Mouse (Mus musculus) kidney, postnatal 4 days (tissue): ENCODE results near the gene Rabac1.

Experiments used
- DNase-seq, 2 experiments: peaks; one replicate each; pipeline ENCODE4 v3.0.0; 2021; ENCODE audit warnings: mixed read lengths in 2 of 2

Rabac1 gene

DNA sequence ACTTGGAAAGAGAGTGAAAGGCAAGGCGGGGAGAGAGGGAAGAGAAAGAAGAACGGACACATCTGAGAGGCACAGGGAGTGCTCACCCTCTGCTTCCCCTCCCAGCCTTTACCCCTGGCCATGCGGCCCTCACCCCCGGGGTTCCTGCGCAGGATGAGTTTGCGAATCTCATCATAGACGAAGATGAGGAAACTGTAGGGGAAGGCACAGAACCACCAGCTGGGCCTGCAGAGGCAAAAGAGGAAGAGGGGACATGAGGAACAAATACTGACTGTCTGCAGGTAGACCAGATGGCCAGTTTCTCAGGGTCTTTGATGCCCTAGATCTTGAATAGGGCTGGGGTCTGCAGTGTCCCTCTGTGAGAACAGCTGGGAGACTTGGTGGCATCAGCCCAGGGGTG is 6.2 kb upstream of the Rabac1 start:
- DNase-seq: no peak

DNA sequence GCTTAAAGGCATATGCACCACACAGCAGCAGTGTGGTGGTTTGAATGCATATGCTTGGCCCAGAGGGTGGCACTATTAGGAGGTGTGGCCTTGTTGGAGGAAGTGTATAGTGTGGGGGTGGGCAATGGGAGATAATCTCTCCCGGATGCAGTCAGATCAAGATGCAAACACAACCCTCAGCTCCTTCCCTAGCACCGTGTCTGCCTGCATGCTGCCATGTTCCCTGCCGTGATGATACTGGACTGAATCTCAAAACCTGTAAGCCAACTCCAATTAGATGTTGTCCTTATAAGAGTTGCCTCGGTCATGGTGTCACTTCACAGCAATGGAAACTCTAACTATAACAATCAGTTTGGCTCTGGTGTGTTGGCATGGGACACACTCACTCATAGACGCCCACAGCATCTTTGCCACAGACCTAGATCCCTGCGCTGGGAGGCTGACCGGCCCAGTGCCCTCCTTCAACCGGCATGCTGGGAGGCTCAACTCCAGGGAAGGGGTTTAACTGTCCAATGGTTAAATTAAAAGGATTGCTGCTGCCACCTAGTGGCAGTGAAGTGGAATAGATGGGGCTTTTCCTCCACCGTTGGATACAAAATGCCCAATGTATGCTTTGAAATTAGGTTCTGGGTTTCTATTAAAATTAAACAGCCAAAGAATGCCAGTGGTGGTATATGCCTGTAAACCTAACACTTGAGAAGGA is 2.5 kb upstream of the Rabac1 start:
- DNase-seq: peak; percentile 37 to 47

DNA sequence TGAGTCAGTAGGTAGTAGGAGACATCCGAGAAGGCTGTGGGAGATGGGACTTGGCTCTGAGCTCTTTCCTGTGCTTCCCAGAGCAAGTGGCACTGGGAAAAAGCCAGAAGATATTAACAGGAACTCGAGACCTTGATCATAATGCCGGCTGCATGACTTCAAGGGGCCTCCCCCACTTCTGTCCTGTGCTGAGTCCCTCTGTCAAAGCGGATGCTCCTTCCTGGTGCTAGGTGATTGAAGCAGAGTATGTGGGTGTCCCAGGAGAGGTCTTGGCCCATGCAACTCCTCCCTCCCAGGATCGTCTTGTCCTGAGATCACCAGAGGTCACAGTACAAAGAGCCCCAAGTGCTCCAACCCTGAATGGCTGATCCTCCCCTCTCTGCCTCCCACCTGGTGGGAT is 1.3 kb upstream of the Rabac1 start:
- no peak for DNase-seq

DNA sequence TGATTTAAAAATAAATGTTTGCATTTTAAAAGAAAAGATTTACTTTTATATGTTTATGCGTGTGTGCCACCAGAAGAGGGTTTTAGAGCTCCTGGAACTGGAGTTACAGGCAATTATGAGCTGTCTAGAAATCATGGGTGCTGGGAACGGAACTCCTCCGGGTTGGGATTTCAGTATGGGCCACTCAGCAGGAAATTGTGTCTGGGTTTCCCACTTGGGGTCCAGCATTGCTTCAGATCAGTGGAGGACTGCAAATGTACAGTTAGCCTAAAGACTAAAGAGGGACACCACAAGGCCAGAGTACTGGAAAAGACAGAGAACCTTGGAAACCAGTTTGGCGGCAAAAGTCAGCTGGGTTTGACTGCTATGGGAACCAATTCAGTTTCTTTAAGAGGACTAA is 654 bp upstream of the Rabac1 start:
- no peak for DNase-seq

DNA sequence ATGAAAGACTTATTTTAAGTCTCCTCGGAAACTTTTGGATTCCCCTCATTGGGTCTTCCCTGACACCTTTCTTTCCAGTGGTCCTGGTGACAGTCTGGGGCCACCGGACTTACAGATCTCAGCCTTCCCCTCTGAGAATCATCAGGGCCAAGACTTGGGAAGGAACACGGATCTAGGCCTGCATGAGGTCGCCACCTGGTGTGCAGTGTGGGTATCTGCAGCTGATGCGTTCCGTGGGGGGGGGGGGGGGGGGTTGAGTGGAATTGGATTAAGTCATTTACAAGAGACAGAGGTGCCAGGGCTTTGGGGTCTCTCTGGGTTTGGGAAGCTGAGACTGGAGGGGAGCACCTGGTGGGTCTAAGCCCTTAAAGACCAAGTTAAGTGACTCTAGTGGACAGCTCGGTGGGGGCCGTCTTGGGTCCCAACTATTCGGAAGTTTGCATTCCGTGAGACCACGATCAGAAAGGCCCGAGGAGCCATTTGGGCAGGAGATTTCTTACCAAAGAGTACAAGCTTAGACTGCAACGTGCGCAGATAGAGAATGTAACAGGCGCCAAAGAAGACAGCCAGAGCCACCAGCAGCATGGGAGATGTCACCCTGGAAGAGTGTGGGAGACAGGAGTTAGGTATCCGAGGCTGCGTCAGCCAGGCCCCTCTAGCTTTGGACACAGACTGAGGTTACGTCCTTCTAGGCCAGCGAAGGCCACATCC is 1.1 kb downstream of the Rabac1 start:
- peak; percentile 61 to 71 for DNase-seq

DNA sequence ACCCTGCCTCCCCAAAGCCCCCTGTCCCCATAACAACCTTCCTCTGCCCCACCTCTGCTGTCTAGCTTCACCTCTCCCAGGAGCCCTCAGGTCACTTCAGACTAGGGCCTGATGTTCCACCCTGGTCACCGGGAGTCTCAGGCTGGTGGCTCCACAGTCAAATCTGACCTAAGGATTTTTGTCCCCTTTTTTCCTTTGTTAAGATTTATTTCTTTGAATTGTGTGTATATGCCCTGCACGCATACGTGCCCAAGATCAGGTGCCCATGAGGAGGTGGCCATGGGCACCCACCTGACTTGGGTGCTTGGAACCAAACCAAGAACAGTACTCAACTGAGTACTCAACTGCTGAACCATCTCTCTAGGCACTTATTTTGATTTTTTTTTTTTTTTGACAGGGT is 2.2 kb downstream of the Rabac1 start:
- DNase-seq: no peak

DNA sequence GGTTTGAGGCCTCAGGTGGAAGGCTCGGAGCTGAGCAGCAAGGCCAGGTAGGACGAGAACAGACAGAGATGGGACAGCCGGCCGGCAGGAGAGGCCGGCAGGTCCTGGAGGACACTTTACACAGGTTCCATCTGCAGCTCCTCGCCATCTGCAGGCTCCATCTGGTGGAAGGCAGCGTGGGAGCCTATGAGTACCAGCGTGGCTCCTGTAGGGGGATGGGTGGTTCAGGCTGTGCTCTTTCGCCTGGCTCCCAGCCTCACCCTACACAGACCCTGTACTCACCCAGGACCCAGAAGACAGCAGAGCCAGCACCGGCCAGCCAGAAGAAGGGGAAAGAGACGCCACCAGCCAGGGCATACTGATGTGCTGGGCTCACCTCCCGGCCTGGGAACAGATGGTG is 2.7 kb downstream of the Rabac1 start:
- no peak for DNase-seq

DNA sequence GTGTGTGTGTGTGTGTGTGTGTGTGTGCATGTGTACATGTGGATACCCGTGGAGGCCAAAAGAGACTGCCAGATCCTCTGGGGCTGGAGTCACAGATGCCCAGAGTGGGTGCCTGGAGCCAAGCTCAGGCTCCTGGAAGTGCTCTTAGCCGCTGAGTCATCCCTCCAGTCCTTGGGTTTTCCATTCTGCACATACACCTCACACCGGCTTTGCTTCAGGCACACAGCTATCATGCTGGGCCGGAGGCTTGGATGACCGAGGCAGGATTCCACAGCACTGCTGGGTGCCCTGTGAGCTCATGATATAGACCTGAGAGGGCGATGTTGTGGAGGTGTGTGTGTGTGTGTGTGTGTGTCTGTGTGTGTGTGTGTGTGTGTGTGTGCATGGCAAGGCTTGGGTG is 4.1 kb downstream of the Rabac1 start:
- no peak for DNase-seq

DNA sequence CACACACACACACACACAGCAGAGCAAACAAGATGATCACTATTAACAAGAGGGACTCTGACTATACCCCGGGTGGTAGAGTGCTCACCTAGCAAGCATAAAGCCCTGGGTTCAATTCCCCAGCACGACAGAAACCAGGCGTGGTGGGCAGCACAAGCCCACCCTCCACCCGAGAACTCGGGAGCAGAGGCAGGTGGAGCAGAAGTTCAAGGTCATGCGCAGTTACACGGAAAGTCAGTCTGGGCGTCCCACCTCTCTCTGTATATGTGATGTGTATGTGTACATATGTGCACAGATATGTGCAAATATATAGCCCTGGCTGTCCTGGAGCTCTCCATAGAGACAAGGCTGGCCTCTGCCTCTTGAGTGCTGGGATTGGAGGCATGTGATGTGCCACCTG is 4.6 kb downstream of the Rabac1 start:
- DNase-seq: no peak

DNA sequence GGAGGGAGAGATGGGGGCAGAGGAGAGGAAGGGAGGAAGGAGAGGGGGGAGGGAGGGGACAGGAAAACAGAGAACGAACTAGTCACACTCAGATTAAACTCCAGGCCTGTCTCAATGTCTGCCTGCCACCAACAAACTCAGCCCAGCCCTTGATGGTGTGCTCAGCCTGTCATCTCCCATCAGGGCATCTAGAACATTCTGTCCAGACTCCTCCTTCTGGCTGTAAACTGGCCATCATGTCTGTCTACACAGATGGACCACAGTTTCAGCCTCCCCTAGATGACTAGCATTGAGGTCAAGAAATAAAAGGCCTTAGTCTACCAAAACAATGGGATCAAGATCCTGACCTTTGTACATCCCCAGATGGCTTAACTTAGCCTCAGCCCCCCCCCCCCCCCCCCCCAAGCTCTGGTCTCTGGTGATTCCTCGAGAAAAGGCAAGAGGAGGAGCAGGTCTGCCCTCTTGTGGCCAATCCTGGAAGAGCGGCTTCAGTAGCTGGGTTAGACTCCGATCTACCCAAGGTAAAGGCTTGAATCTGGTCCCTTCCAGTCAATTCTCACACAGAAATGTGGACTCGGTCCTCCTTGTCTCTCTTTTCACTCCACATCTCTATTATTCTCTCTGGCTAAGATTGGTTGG is 7.5 kb downstream of the Rabac1 start:
- DNase-seq: peak; percentile 90 to 91

DNA sequence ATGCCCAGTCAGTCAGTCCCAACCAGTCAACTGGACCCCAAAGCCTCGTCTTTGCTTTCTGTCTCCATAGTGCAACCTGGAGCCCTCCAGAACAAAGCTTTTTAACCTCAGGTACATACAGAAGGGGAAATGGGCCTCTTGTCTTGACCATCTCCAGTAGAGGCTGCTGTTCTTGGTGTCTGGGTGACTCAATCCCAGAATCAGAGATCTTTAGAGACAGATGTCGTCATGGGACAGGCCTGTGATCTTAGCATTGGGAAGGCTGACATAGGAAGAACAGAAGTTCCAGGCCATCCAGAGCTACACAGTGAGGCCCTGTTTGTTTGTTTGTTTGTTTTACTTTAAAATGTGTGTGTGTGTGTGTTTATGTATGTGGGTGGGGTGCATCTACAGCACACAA is 8.3 kb downstream of the Rabac1 start:
- no peak for DNase-seq

DNA sequence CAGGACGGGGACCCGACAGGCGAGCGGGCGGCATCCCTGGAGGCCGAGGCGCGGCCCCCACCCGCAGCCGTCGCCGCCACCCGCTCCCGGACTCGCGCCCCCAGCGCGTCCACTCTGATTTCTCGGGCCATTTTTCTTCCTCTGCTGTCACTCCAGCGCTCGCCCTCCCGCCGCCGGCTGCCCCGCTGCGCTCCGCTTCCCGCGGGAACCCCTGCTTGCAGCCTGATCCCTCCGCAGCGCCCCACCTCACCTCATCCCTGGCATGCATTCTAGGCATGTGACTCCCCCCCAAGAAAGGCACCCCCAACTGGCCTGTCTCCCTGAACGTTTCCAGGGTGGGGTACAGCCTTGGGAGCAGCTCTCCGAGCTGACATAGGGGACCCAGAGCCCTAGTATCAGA is 17.3 kb downstream of the Rabac1 start:
- DNase-seq: peak; percentile 25 to 32

DNA sequence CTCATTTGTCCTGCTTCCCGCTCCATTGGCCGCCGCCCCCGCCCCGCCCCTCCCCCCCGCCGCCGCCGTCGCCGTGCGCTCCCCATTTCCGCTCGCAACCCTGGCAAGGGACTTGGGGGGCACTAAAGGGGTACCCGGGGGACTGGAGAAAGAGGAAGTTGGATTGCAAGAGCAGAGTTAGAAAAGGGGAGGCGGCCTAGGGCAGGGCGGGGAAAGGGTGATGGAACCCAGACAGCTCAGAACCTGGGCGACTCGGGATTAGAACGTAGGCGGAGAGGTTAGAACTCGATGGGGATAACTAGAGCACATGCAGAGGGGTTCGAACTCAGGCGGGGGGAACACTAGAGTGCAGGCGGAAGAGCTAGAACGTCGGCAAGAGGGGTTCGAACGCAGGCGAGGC is 18.1 kb downstream of the Rabac1 start:
- DNase-seq: peak in 1 of 2 experiments; percentile 41

DNA sequence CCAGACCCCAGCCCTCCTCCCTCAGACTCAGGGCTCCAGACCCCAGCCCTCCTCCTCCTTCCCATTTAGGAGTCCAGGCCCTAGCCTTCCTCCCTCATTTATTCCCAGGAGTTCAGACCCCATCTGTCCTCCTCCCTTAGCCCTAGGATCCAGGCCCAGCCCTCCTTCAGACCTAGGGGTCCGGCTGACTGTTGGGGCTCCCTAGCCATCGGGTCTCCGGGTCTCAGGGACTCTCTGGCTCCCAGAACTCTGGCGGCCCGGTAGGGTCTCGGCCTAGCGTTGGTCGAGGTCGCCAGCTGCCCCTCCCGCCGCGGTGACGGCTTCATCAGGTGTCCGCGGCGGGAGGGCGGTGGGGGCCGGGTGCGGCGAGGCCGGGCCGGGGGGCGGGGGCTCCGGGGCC is 18.6 kb downstream of the Rabac1 start:
- DNase-seq: no peak

DNA sequence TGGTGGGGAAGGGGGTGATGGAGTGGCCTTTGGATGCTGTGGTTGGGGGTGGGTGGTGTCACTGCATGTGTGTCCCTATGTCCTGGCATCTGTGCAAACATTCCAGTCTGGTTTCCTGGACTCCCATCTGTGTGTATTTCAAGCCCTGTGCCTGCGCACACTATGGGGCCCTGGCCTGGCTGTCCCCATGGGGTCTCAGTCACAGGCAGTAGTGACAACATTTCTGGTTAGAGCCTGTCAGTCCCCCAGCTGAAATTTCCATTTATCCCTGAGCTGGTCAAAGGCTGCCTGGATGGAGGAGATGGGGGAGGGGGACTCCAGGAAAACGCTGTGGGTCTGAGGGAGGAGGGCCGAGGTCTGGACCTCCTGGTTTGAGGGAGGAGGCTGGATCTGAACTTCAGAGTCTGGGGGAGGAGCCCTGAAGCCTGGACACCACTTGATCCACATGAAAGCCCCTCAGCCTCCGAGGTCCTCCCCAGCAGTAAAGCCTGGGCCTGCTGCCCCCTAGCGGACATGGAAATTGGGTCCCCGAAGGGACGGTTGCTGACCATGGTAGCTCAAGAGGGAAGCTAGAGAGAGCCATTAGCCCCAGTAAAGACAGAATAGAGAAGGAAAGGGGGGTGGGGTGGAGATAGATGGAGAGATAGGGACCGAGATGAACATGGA is 22.5 kb downstream of the Rabac1 start:
- peak; percentile 90 for DNase-seq

DNA sequence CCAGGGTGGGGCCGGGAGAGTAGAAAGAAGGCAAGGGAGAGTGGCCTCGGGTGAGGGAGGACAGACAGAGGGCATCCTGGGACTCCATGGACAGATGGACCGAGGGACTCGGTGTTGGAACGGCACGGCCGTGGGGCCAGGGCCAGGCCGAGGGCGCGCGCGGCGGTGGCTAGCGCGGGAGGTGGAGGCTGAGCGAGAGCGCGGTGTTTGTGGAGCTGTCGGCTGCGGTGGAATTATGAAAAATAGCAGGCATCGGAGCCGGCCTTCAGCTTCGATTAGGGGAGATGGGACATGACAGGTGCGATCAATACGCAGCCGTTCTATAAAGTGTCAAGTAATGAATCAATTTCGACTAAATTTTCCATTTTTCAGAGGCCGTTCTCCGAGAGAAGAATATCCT is 23.8 kb downstream of the Rabac1 start:
- DNase-seq: no peak

DNA sequence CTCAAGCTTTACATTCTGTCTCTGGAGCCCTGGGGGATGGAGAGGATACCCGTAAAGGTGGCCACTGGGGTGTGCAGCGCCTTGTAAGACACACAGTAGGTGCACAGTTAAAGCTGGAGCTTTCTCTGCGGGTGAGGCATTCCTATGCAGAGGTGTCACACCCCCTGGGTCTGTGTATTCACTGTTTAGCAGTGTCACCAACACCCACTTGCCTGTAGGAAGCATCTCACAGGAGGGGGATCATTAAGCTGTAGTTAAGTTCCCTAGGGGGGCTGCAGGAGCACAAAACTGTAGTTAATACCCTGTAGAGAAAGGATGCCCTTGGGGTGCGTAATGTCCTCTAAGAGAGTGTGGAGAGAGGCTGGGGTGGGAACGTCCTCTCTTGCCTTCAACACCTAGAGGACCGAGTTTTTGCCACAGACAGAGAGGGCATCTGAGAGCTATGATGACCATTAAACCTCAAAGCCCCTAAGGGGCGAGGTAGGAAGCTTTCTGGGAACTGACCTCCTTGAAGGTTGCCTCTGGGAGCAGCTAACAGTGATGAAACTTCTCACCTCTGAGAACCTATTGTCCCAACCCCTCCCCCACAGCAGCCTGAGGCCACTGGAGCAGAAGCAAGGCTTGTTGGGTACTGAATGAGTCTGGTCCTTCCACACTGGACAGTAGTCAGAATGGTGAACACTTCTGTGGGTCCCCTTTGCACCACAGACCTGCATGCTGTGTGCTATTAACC is 25.1 kb downstream of the Rabac1 start:
- DNase-seq: no peak

DNA sequence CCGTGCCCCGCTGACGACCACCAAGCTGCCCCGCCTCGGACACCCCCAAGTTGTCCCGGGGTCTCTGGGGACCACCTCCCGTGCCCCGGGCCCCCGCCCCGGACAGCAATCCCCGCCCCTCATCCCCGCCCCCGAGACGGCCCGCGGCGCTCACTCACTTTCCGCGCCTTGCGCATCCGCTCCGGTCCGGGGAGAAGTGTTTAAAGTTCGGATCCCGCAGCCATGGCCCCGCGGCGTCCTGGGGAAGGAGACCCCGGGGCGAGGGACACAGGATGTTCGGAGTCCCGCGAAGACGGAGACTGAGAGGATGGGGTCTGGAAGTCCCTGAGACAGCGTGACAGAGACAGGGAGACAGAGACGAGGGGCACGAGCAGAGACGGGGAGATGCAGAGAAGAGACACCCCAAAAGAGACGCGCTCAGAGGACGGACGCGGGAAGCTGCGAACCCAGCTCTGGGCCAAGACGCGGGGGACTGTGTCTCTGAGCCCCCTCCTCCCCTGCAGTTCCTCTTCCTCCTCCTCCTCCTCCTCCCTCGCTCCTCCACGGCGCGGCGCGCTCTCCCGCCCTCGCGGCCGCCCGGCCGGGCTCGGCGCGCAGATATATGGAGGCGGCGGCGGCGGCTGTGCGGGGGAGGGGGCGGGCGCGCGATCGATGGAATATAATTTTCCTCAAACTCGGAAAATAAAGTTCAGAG is 28.1 kb downstream of the Rabac1 start, which contains the start of gene Gm4881:
Gene Gm4881 (minus strand): TSS at position 238 of the 694 bp plus-strand sequence.
- no peak for DNase-seq

DNA sequence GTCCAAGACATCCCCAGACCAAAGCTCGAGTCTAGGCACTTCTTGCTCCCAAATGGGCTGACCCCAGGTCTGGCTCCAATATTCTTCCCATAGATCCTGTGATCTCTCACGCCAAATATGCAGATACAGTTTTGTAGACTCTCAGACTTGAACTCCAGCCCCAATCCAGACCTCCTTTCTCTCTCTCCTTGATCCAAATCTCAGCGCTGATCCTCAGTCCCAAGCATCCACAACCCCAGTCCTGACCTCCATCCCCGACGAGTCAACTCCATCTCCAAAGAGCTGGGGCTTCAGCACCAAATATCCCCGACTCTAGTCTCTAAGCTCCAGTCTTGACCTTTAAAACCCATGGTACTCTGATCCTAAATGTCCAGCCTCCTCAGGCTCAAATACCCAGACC is 28.9 kb downstream of the Rabac1 start:
- DNase-seq: no peak

DNA sequence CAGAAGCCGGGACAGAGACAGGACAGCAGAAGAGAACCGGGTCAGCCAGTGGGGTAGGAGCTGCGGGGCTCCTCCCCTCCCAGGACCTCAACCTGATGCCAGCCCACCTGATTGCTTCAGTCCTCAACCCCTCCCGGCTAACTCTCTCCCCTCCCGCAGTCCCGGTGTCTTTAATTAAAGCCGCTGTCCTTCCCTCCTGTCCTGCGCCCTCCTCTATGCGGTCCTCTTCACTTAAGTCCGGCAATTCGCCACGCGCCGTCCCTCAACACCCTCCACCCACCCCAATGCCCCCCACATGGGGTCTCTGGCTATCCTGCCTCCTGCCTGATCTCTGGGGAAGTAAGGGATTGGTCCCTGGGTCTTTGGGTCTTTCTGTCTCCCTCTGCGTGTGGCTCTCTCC is 40.9 kb downstream of the Rabac1 start:
- no peak for DNase-seq

DNA sequence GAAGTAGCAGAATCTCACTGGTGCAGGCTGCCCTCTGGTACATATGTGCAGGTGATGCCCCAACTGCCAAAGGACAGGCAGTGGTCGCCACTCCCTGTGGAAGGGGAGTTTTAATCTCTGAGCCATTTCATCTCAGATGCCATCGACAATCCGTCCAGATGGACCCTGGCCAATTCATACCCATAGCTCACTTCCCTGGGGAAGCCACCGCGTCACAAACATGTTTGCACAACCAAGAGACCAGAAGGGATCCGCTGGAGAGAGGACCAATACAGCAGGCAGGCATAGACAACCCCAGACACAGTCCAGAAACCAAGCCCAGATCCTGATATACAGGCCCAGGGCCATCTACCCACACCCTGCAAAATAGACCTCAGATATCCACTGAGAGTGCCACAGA is 42.1 kb downstream of the Rabac1 start:
- no peak for DNase-seq
